Mouse (Mus musculus) forebrain, postnatal 0 days (tissue): ENCODE results near the gene Lgr4. TPM values are rescaled to one million over a fixed set of nuclear protein-coding genes. Genes with fewer than 3 reads are reported as not detected.

Source experiments
- ATAC-seq: fragments of 200-750 bp; cut with Nextera tagmentation; 2 replicates; pipeline ENCODE4 v1.8.0; 2017; ENCODE audit warnings: mild to moderate bottlenecking, moderate library complexity
- DNase-seq: peaks from one replicate; pipeline ENCODE4 v3.0.0-alpha.2; 2015
- H3K27ac ChIP-seq: fragments of 300-500 bp; sonication (generic); 2 replicates; pipeline ENCODE4 v1.5.1; 2014; ENCODE audit warnings: low read depth, mild to moderate bottlenecking, antibody characterized with exemption, low read length, moderate library complexity, mixed read lengths
- H3K27me3 ChIP-seq: fragments of 300-500 bp; sonication (generic); 2 replicates; pipeline ENCODE4 v1.6.1; 2014; ENCODE audit warnings: mild to moderate bottlenecking, low read length, mixed read lengths; ENCODE audit not compliant: insufficient read depth
- H3K36me3 ChIP-seq: fragments of 300-500 bp; sonication (generic); 2 replicates; pipeline ENCODE4 v1.6.1; 2014; ENCODE audit warnings: mild to moderate bottlenecking, moderate library complexity; ENCODE audit not compliant: insufficient read depth
- H3K4me1 ChIP-seq: fragments of 300-500 bp; sonication (generic); 2 replicates; pipeline ENCODE4 v1.6.1; 2014; ENCODE audit warnings: antibody characterized with exemption; ENCODE audit not compliant: insufficient read depth
- H3K4me2 ChIP-seq: fragments of 300-500 bp; sonication (generic); 2 replicates; pipeline ENCODE4 v1.6.1; 2014; ENCODE audit warnings: low read depth, mild to moderate bottlenecking, moderate library complexity
- H3K4me3 ChIP-seq: fragments of 300-500 bp; sonication (generic); 2 replicates; pipeline ENCODE4 v1.5.1; 2014; ENCODE audit warnings: low read depth, low read length, mixed read lengths
- H3K9ac ChIP-seq: fragments of 300-500 bp; sonication (generic); 2 replicates; pipeline ENCODE4 v1.6.1; 2014; ENCODE audit warnings: mild to moderate bottlenecking
- H3K9me3 ChIP-seq: fragments of 300-500 bp; sonication (generic); 2 replicates; pipeline ENCODE4 v1.6.1; 2016; ENCODE audit warnings: low read length
- CTCF ChIP-seq: sonication (generic); IDR thresholded peaks from 2 replicates; pipeline ENCODE4 v1.5.1; 2016; ENCODE audit warnings: antibody characterized with exemption, control low read depth, low read depth
- WGBS: fragments of 180-500 bp; shearing (Covaris S2); extraction: QIAGEN DNeasy Blood & Tissue Kit; methylation state at CpG from one replicate; pipeline ENCODE4 v1.1.7; 2014; 5-methylcytosine and 5-hydroxymethylcytosine counted together
- polyA plus RNA-seq: library from polyadenylated mRNA; unstranded; fragments of >200 nt; fragmentation: Nextera tagmentation; extraction: Ambion mirVana; gene quantifications from 2 replicates; pipeline ENCODE4 v1.2.1, GENCODE M21; 2015
- total RNA-seq: library from RNA; depleted of rRNA; stranded (reverse); fragments of >200 nt; gene quantifications from 2 replicates; pipeline ENCODE4 v1.2.3, GENCODE M21; 2014

Lgr4 gene
- total and polyA plus RNA-seq, 2 experiments from 2014 or later, result 5.6 to 26.7 TPM

DNA sequence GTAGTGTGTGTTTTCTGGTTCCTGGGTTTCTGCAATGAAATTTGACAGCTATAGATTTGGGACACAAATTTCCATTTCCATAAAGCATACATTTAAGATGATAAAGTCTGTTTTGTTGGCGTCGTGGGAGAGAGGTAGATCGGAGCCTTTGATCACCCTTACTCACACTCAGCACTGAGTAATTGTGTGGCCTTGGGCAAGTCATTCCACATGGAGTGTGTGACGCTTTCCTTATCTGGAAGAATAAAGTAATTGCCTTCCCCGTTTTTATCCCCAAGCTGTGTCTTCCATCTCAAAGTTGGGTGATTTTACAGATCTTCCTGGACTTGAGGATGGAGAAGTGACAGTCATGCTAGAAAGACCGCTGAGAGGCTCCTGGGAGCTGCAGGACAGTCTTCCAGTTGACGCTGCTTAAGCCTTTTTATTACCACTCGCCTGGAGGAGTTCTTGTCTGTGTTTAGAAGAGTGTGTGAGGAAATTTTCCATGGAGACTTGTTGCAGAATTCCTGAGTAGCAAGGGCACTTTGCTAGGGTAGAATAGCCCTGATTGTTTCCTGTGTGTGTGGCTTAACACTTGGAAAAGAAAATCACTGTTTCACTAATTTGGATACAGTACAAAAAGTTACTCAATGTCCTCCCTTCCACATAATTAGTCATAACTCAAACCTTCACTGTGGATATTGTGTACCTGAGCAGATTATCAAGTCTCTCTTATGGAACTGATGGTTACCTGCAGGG lies 4.0 kb downstream of the Lgr4 start:
- TF ChIP-seq CTCF, result no peak
- WGBS, result 76% methylated on average over 8 of the region's 8 CpGs
- H3K36me3 ChIP-seq, result no peaks in the 10 kb centered on the region
- H3K27ac ChIP-seq, result no peak overlapping the region
- H3K4me1 ChIP-seq, result peaks cover 5% of the 10 kb centered on the region; the same call in 1 of the 2 replicates
- no peak overlapping the region for H3K9ac ChIP-seq
- ATAC-seq (no peak), DNase-seq (no peak)
- H3K27me3 ChIP-seq, result peaks cover 8% of the 10 kb centered on the region
- H3K9me3 ChIP-seq, result no peaks in the 10 kb centered on the region
- H3K4me3 ChIP-seq, result no peak overlapping the region
- no peak overlapping the region for H3K4me2 ChIP-seq

DNA sequence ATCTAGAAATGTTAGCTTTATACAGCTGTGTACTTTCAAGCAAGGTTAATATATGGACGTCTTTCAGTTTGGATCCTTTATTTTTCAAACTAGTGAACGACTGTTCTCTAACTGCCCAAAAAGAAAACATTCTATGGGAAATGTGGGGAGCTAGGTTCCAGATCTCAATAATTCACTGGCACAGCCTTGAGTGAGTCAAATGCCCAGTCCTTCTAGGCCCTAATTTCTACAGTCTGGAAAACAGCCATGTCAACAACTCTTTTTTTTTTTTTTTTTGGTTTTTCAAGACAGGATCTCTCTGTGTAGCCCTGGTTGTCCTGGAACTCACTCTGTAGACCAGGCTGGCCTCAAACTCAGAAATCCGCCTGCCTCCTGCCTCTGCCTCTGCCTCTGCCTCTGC lies 4.9 kb downstream of the Lgr4 start:
- no peak for TF ChIP-seq CTCF
- Histone ChIP-seq H3K27ac (no peak overlapping the region), H3K4me1 (peaks cover 5% of the 10 kb centered on the region; the same call in 1 of the 2 replicates), H3K27me3 (peaks cover 8% of the 10 kb centered on the region), H3K9me3 (no peaks in the 10 kb centered on the region), H3K4me3 (no peak overlapping the region), H3K4me2 (no peak overlapping the region), H3K9ac (no peak overlapping the region), H3K36me3 (no peaks in the 10 kb centered on the region)
- no peak for ATAC-seq
- no peak for DNase-seq
- WGBS, result 91% methylated on average over 3 of the region's 3 CpGs

DNA sequence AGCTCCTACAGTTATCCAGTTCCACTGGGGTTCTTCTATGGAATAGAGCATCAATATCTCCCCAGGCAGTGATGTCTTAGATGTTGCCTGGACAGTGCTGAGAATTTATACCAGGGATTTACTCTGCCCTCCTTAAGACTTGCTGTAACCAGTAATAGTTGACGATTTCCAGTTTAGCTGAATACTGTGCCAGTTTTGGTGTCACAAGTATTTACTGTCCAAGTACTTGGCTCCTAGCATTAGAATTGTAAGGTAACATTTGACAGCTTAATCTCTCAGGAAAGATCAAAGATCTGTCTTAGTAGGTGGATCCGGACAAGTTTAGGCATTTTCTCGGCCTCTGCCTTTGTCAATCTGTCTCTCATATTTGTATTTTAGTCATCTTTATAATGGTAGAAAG lies 5.6 kb downstream of the Lgr4 start:
- H3K27me3 ChIP-seq, result peaks cover 8% of the 10 kb centered on the region
- no peaks in the 10 kb centered on the region for H3K9me3 ChIP-seq
- H3K27ac ChIP-seq, result no peak overlapping the region
- no peak overlapping the region for H3K4me3 ChIP-seq
- DNase-seq, result no peak
- H3K36me3 ChIP-seq, result no peaks in the 10 kb centered on the region
- peaks cover 5% of the 10 kb centered on the region; the same call in 1 of the 2 replicates for H3K4me1 ChIP-seq
- no peak for TF ChIP-seq CTCF
- ATAC-seq, result no peak
- H3K4me2 ChIP-seq, result no peak overlapping the region
- no peak overlapping the region for H3K9ac ChIP-seq
- 81% methylated on average over 3 of the region's 3 CpGs for WGBS

DNA sequence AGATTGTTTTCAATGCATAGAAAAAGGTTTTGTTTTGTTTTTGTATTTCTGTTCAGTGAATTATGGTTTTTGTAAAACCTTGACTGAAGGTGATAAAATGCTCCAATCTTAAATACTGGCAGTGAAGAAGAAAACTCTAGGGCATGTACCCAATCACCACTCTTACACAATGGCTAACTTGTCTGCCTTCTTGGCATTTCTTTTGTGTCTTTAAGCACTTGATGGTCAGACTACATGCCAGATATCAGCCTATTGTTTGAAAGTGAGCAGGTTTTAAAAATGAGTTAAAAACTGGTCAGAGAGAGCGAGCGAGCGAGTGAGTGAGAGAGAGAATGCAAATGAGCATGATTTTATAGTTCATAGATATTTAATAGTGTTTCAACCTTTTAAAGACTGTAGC lies 6.5 kb downstream of the Lgr4 start:
- no peak overlapping the region for H3K4me3 ChIP-seq
- H3K4me2 ChIP-seq, result no peak overlapping the region
- H3K27me3 ChIP-seq, result peaks cover 8% of the 10 kb centered on the region; the same call in 1 of the 2 replicates
- WGBS, result 86% methylated on average over 3 of the region's 3 CpGs
- TF ChIP-seq CTCF, result no peak
- DNase-seq (no peak), ATAC-seq (no peak)
- H3K36me3 ChIP-seq, result no peaks in the 10 kb centered on the region
- no peak overlapping the region for H3K27ac ChIP-seq
- no peak overlapping the region for H3K9ac ChIP-seq
- H3K9me3 ChIP-seq, result no peaks in the 10 kb centered on the region
- peaks cover under 1% of the 10 kb centered on the region; the same call in 1 of the 2 replicates for H3K4me1 ChIP-seq

DNA sequence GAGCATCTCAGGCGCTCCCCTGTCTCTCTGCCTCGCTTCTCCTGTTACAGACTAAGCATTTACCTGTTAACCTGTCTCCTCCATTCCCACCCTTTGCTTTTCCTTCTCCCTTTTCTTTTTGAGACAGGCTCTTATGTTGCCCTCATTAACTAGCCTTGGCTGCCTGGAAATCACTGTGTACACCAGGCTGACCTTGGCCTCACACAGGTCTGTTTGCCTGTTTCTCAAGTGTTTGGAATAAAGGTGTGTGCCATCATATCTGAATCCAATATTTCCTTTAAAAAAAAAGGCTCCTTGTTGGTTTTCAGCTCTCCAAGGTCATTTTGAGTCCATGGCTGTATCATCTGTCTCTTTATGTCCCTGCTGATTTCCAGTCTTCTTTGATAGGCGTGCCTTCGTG lies 9.5 kb downstream of the Lgr4 start:
- Histone ChIP-seq H3K9me3 (no peaks in the 10 kb centered on the region), H3K4me2 (no peak overlapping the region), H3K27ac (no peak overlapping the region), H3K4me1 (no peaks in the 10 kb centered on the region), H3K27me3 (no peaks in the 10 kb centered on the region), H3K4me3 (no peak overlapping the region), H3K36me3 (no peaks in the 10 kb centered on the region), H3K9ac (no peak overlapping the region)
- no peak for TF ChIP-seq CTCF
- ATAC-seq (no peak), DNase-seq (no peak)
- WGBS, result 94% methylated on average over 4 of the region's 4 CpGs

- whole genome bisulfite sequencing, result 87% methylated on average over 7 of the region's 7 CpGs
- no peaks in the 10 kb centered on the region for H3K27me3 ChIP-seq
Measured at GRCm38 (mm10) chr2:109927446-109927845, 10.0 kb downstream of the Lgr4 start.

DNA sequence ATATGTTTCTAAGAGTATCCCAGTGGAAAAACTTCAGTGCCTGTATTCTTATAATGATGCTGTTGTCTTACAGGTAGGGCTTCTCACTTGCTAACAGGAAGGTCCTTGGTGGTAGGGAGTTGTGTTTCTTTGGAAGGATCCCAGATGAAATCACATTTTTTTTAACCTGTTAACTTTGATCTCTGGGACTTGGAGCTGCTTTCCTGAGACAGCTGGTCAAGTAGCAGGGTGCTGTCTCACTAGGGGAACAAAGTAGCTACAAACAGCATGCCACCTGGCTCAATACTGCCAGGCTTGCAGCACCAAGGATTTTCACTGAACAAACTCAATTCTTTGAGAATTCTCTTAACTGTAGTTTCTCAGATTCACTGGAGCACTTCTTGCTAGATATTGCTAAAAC lies 10.4 kb downstream of the Lgr4 start:
- DNase-seq, result no peak

More at GRCm38 (mm10) chr2:109927446-109927845, 10.0 kb downstream of the Lgr4 start:
- H3K4me2 ChIP-seq, result no peak overlapping the region
- H3K4me3 ChIP-seq, result no peak overlapping the region
- DNase-seq (no peak), ATAC-seq (no peak)
- H3K36me3 ChIP-seq, result no peaks in the 10 kb centered on the region
- TF ChIP-seq CTCF, result no peak
- no peaks in the 10 kb centered on the region for H3K9me3 ChIP-seq
- no peak overlapping the region for H3K27ac ChIP-seq
- H3K4me1 ChIP-seq, result no peaks in the 10 kb centered on the region
- H3K9ac ChIP-seq, result no peak overlapping the region

More for the DNA sequence above, 10.4 kb downstream of the Lgr4 start:
- Histone ChIP-seq H3K4me3 (no peak overlapping the region), H3K4me2 (no peak overlapping the region), H3K4me1 (no peaks in the 10 kb centered on the region), H3K36me3 (no peaks in the 10 kb centered on the region), H3K9me3 (no peaks in the 10 kb centered on the region), H3K27me3 (no peaks in the 10 kb centered on the region), H3K9ac (no peak overlapping the region), H3K27ac (no peak overlapping the region)
- ATAC-seq, result no peak
- no peak for TF ChIP-seq CTCF
